Mouse (Mus musculus) brown adipose tissue, adult 24 weeks (tissue): ENCODE data around the gene Cd83. TPM values are rescaled to one million over a fixed set of nuclear protein-coding genes. Genes with fewer than 3 reads are reported as not detected.

Source experiments
- polyA plus RNA-seq: library from polyadenylated mRNA; stranded (reverse); fragments of >200 nt; gene quantifications from 2 replicates; pipeline ENCODE4 v1.2.4, GENCODE M21; 2012; ENCODE audit not compliant: missing spikeins, insufficient read depth, insufficient read length

The Cd83 gene
- polyA plus RNA-seq, 1 experiment: 6.7 TPM

Other genes starting within 250 kb of the Cd83 start
- gene Mcur1, start 224.6 kb upstream of the Cd83 start, polyA plus RNA-seq: 154 and 157 TPM in 2 replicates
- 2.4 and 3.3 TPM in 2 replicates for gene Rnf182, start 169.1 kb upstream of the Cd83 start, polyA plus RNA-seq